Mouse (Mus musculus): Measurements from ENCODE around the gene Arl2bp.

- TF ChIP-seq CTCF (IDR thresholded peaks at IDR 0.05; ENCODE audit: control insufficient read depth, insufficient read depth, low read length) (no peak), POLR2A (IDR thresholded peaks at IDR 0.05; ENCODE audit: borderline replicate concordance, control insufficient read depth, low read depth, low read length) (no peak)
Measured at GRCm38 (mm10) chr8:94702156-94702555, 35.8 kb downstream of the Arl2bp start.

Measured in bone marrow, adult 2 months (tissue).